Mouse (Mus musculus) hindbrain, embryonic 16.5 days (tissue): Measurements from ENCODE around the gene Nhsl2. TPM values are rescaled to one million over a fixed set of nuclear protein-coding genes. Genes with fewer than 3 reads are reported as not detected.

Experiments used
- ATAC-seq: fragments of 200-750 bp; cut with Nextera tagmentation; 2 replicates; pipeline ENCODE4 v1.8.0; 2017; ENCODE audit warnings: moderate TSS enrichment, moderate library complexity
- H3K27ac ChIP-seq: fragments of 300-500 bp; sonication (generic); 2 replicates; pipeline ENCODE4 v1.5.1; 2014; ENCODE audit warnings: low read depth, mild to moderate bottlenecking, control low read depth, low read length, moderate library complexity
- H3K27me3 ChIP-seq: fragments of 300-500 bp; sonication (generic); replicated peaks from 2 replicates; pipeline ENCODE4 v1.6.1; 2014; ENCODE audit warnings: low read length; ENCODE audit not compliant: control insufficient read depth, insufficient read depth
- H3K36me3 ChIP-seq: fragments of 300-500 bp; sonication (generic); 2 replicates; pipeline ENCODE4 v1.6.1; 2014; ENCODE audit warnings: mild to moderate bottlenecking, low read length, moderate library complexity, mixed read lengths; ENCODE audit not compliant: control insufficient read depth, insufficient read depth
- H3K4me1 ChIP-seq: fragments of 300-500 bp; sonication (generic); 2 replicates; pipeline ENCODE4 v1.6.1; 2014; ENCODE audit warnings: low read depth, low read length; ENCODE audit not compliant: control insufficient read depth, insufficient read depth
- H3K4me2 ChIP-seq: fragments of 300-500 bp; sonication (generic); 2 replicates; pipeline ENCODE4 v1.6.1; 2014; ENCODE audit warnings: mild to moderate bottlenecking, low read length, control low read depth, moderate library complexity
- H3K4me3 ChIP-seq: fragments of 300-500 bp; sonication (generic); 2 replicates; pipeline ENCODE4 v1.5.1; 2014; ENCODE audit warnings: mild to moderate bottlenecking, low read length, control low read depth, moderate library complexity
- H3K9ac ChIP-seq: fragments of 300-500 bp; sonication (generic); 2 replicates; pipeline ENCODE4 v1.6.1; 2014; ENCODE audit warnings: low read depth, mild to moderate bottlenecking, control low read depth, low read length, moderate library complexity
- H3K9me3 ChIP-seq: fragments of 300-500 bp; sonication (generic); 2 replicates; pipeline ENCODE4 v1.6.1; 2014; ENCODE audit warnings: mild to moderate bottlenecking, low read length, moderate library complexity; ENCODE audit not compliant: control insufficient read depth
- WGBS: fragments of 180-500 bp; shearing (Covaris S2); extraction: QIAGEN DNeasy Blood & Tissue Kit; methylation state at CpG from one replicate; pipeline ENCODE4 v1.1.7; 2014; 5-methylcytosine and 5-hydroxymethylcytosine counted together
- polyA plus RNA-seq: library from polyadenylated mRNA; unstranded; fragments of >200 nt; fragmentation: Nextera tagmentation; extraction: Ambion mirVana; gene quantifications from 2 replicates; pipeline ENCODE4 v1.2.1, GENCODE M21; 2015

Gene Nhsl2
- polyA plus RNA-seq, 1 experiment from 2014 or later, result 7.6 TPM

GRCm38 (mm10) chrX:101932244-101932643, 83.1 kb downstream of the Nhsl2 start:
- H3K4me3 ChIP-seq, result no peak overlapping the region
- no peak overlapping the region for H3K27ac ChIP-seq
- 81% methylated on average over 7 of the region's 7 CpGs for WGBS
- no peak for ATAC-seq
- H3K27me3 ChIP-seq, result peaks cover 3% of the 10 kb centered on the region; the same call in 1 of the 2 replicates
- H3K4me1 ChIP-seq, result no peaks in the 10 kb centered on the region
- H3K4me2 ChIP-seq, result no peak overlapping the region
- no peak overlapping the region for H3K9ac ChIP-seq
- H3K36me3 ChIP-seq, result no peaks in the 10 kb centered on the region
- H3K9me3 ChIP-seq, result no peaks in the 10 kb centered on the region

GRCm38 (mm10) chrX:101933346-101933745, 84.2 kb downstream of the Nhsl2 start:
- ATAC-seq, result no peak
- Histone ChIP-seq H3K36me3 (no peaks in the 10 kb centered on the region), H3K9ac (no peak overlapping the region), H3K27me3 (peaks cover 3% of the 10 kb centered on the region; the same call in 1 of the 2 replicates), H3K4me1 (no peaks in the 10 kb centered on the region), H3K9me3 (no peaks in the 10 kb centered on the region), H3K4me3 (no peak overlapping the region), H3K27ac (no peak overlapping the region), H3K4me2 (no peak overlapping the region)
- WGBS, result 90% methylated on average over 5 of the region's 5 CpGs

DNA sequence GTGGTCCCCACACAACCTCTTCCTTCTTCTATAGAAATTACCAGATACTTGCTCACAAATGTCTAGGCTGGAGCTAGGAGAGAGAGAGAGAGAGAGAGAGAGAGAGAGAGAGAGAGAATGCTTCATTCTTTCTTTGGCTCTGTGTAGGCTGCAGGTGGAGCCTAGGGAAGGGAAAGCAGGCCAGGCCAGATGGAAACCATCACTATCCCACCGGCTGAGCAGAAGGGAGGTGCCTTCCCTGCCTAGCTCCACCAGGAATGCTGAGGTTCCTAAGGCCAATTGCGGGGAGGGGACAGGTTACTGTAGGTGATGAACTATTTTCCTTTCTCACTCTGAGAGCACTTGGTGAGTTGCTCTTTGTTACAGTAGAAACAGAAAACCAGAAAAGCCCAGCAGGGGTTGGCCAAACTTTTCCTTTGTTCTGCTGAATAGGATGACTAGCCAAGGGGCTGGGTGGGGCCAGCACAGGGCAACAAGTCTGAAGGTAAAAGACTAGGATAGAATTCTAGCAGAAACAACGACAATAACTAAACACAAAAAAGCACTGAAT, 86.2 kb downstream of the Nhsl2 start:
- no peak overlapping the region for H3K4me2 ChIP-seq
- no peak overlapping the region for H3K9ac ChIP-seq
- 30% methylated on average over 3 of the region's 3 CpGs for WGBS
- H3K36me3 ChIP-seq, result no peaks in the 10 kb centered on the region
- ATAC-seq, result no peak
- H3K27ac ChIP-seq, result no peak overlapping the region
- no peak overlapping the region for H3K4me3 ChIP-seq
- peaks cover 3% of the 10 kb centered on the region; the same call in 1 of the 2 replicates for H3K27me3 ChIP-seq
- H3K4me1 ChIP-seq, result no peaks in the 10 kb centered on the region
- no peaks in the 10 kb centered on the region for H3K9me3 ChIP-seq

GRCm38 (mm10) chrX:101939486-101939885, 90.3 kb downstream of the Nhsl2 start:
- Histone ChIP-seq H3K27me3 (peaks cover 3% of the 10 kb centered on the region; the same call in 1 of the 2 replicates), H3K27ac (no peak overlapping the region), H3K4me1 (no peaks in the 10 kb centered on the region), H3K9me3 (no peaks in the 10 kb centered on the region), H3K4me3 (no peak overlapping the region), H3K9ac (no peak overlapping the region), H3K4me2 (no peak overlapping the region), H3K36me3 (no peaks in the 10 kb centered on the region)
- no peak for ATAC-seq
- 85% methylated on average over 5 of the region's 5 CpGs for WGBS

GRCm38 (mm10) chrX:101942461-101942896, 93.3 kb downstream of the Nhsl2 start:
- 15% methylated on average over 6 of the region's 6 CpGs for WGBS

DNA sequence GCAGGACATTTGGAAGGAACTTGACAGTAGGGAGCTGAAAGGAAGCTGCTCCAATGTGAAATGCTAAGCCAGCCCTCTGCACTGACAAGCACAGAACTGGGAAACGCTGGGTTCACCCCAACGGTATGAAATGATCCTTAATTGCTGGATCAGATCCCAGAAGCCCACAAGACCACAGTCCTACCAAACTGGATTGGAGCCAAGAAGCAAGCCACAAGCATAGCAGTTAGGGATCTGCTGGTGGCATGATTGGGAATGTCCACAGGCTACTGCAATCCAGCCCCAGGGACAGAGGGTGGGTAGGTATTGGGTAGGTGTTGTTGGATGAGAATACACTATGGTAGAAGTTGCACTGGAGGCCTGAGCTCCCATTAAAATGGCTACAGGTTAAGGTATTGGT, 94.6 kb downstream of the Nhsl2 start:
- Histone ChIP-seq H3K4me3 (no peak overlapping the region), H3K9ac (no peak overlapping the region), H3K27me3 (peaks cover 3% of the 10 kb centered on the region; the same call in 1 of the 2 replicates), H3K9me3 (no peaks in the 10 kb centered on the region), H3K36me3 (no peaks in the 10 kb centered on the region), H3K27ac (no peak overlapping the region), H3K4me1 (no peaks in the 10 kb centered on the region), H3K4me2 (no peak overlapping the region)
- no peak for ATAC-seq
- WGBS, result 45% methylated on average over 2 of the region's 2 CpGs

More at GRCm38 (mm10) chrX:101942461-101942896, 93.3 kb downstream of the Nhsl2 start:
- ATAC-seq, result peak; percentile 92
- Histone ChIP-seq H3K9me3 (no peaks in the 10 kb centered on the region), H3K27me3 (peaks cover 3% of the 10 kb centered on the region; the same call in 1 of the 2 replicates), H3K9ac (no peak overlapping the region), H3K4me1 (no peaks in the 10 kb centered on the region), H3K4me3 (no peak overlapping the region), H3K27ac (no peak overlapping the region), H3K4me2 (no peak overlapping the region), H3K36me3 (no peaks in the 10 kb centered on the region)

DNA sequence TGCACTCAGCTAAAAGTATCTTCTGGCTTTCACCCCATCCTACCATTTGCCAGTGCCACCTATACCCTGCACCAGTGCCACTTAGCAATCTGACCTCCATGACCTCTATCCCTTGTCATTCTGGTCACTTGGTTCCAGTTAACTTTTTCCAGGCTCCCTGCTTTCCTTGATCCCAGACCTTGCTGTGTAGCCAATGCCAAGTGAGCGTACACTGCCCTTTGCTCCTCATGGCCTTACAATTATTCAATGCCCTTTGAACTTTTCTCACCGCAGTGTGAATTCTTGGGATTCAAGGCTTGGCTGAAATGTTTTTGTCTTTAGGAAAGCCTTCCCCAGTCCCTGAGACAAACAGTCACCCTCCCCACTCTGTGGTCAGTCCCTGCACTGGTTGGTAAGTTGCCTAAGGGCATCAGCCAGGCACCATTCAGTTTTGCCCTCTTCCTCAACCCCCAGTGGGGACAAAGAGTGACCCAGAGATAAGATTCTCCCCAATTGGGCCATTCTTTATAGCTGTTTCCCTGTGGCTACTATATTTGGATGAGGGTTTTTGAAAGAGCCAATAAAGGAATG, 95.7 kb downstream of the Nhsl2 start:
- peaks cover 3% of the 10 kb centered on the region; the same call in 1 of the 2 replicates for H3K27me3 ChIP-seq
- no peaks in the 10 kb centered on the region for H3K36me3 ChIP-seq
- no peak overlapping the region for H3K4me3 ChIP-seq
- no peak overlapping the region for H3K4me2 ChIP-seq
- H3K9me3 ChIP-seq, result no peaks in the 10 kb centered on the region
- H3K9ac ChIP-seq, result no peak overlapping the region
- no peaks in the 10 kb centered on the region for H3K4me1 ChIP-seq
- no peak for ATAC-seq
- H3K27ac ChIP-seq, result no peak overlapping the region
- 82% methylated on average over 2 of the region's 2 CpGs for WGBS

GRCm38 (mm10) chrX:101952436-101952835, 103.3 kb downstream of the Nhsl2 start:
- ATAC-seq, result no peak
- Histone ChIP-seq H3K4me3 (no peak overlapping the region), H3K27ac (no peak overlapping the region), H3K4me1 (no peaks in the 10 kb centered on the region), H3K4me2 (no peak overlapping the region), H3K9ac (no peak overlapping the region), H3K9me3 (no peaks in the 10 kb centered on the region), H3K36me3 (no peaks in the 10 kb centered on the region), H3K27me3 (peaks cover 2% of the 10 kb centered on the region)
- 82% methylated on average over 6 of the region's 6 CpGs for WGBS

DNA sequence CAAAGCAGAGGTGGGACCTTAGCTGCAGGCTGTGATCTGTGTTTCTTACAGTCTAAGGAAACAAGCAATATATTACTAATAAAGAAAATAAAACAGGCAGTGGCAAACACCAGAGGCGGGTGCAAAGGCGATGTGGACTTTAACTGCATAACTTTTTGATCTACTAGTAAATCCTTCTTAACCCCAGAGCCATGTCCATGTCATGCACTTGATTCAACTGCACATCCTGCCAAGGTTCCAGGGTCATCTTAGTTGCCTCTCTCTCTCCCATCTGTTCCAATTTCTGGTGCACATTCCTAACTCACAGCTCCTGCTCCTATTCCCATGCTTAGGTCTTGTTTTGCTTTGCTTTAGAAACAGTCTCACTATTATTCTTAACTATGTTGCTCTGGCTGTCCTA, 104.1 kb downstream of the Nhsl2 start:
- 94% methylated on average over 2 of the region's 2 CpGs for WGBS
- Histone ChIP-seq H3K27me3 (peaks cover 2% of the 10 kb centered on the region), H3K27ac (no peak overlapping the region), H3K36me3 (no peaks in the 10 kb centered on the region), H3K9ac (no peak overlapping the region), H3K4me1 (no peaks in the 10 kb centered on the region), H3K4me2 (no peak overlapping the region), H3K9me3 (no peaks in the 10 kb centered on the region), H3K4me3 (no peak overlapping the region)
- no peak for ATAC-seq
